Mouse (Mus musculus): Measurements from ENCODE around the gene Doc2b. TPM values are rescaled to one million over a fixed set of nuclear protein-coding genes. Genes with fewer than 3 reads are reported as not detected.
A peak's percentile ranks its signal among the peaks of the same experiment; 100 is the strongest.
"Not testable (repeated sequence)": the region's sequence is repeated elsewhere in the genome, so short reads cannot be mapped to it uniquely, and the experiment has no call there.

Doc2b gene
- total RNA-seq, 2 experiments from 2014 or later, result 14.7 to 25.3 TPM

- intact Hi-C loops (cut with DNase I), result no loop called here
- DNase-seq (ENCODE audit: low spot score in 2 of 2), result no peak
Observed at GRCm38 (mm10) chr11:75741615-75742014, 54.2 kb downstream of the Doc2b start.

DNA sequence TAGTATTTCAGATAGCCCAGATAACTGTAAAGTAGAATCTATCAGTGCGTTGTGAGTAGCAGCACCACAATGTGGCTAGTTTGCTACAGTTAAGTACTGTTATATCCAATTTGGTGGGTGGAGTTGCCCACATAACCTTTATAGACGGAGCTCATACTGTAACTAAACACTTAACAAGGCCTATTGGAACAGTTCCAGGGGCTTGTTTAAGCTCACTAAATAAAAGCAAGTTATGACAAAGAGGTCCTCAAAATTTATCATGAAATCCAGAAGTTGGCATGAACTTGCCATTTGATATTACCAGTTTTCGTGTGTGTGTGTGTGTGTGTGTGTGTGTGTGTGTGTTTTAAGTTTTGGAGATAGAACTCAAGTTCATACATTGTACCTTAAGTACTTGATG is 55.6 kb downstream of the Doc2b start:
- intact Hi-C loops (cut with DNase I), result no loop called here
- no peak for DNase-seq (ENCODE audit: low spot score in 2 of 2)

GRCm38 (mm10) chr11:75738477-75738821 is 57.4 kb downstream of the Doc2b start:
- no peak for DNase-seq (ENCODE audit: low spot score in 2 of 2)
- intact Hi-C loops (cut with DNase I), result no loop called here

DNA sequence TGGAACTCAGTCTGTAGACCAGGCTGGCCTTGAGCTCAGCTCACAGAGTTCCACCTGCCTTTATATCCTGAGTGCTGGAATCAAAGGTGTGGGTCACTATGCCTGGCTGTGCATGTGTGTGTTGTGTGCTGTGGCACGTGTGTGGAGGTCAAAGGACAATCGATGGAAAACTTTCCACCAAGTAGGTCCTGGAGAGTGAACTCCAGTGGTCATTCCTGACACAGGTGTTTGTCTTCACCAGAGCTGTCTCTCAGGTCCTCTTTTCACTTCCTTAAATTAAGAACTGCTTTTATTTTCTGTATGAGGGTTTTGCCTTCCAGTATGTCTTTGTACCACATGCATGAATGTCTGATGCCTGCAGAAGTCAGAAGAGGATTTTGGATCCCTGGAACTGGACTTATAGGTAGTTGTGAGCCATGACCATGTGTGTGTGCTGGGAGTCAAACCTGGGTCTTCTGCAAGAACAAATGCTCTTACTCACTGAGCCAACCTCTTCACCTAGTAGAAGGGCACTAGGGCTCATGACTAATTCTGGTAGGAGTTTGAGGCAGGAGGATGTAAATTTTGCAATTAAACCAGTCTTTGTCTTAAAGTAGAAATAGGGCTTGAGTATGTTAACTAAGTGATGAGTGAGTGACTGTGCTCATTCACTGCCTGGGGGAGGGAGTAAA is 57.9 kb downstream of the Doc2b start:
- no peak for DNase-seq (ENCODE audit: low spot score in 2 of 2)

GRCm38 (mm10) chr11:75736978-75737377 is 58.9 kb downstream of the Doc2b start:
- intact Hi-C loops (cut with DNase I), result no loop called here
- DNase-seq (ENCODE audit: low spot score in 2 of 2), result no peak

More for the DNA sequence above, 57.9 kb downstream of the Doc2b start:
- intact Hi-C loops (cut with DNase I), result no loop called here

DNA sequence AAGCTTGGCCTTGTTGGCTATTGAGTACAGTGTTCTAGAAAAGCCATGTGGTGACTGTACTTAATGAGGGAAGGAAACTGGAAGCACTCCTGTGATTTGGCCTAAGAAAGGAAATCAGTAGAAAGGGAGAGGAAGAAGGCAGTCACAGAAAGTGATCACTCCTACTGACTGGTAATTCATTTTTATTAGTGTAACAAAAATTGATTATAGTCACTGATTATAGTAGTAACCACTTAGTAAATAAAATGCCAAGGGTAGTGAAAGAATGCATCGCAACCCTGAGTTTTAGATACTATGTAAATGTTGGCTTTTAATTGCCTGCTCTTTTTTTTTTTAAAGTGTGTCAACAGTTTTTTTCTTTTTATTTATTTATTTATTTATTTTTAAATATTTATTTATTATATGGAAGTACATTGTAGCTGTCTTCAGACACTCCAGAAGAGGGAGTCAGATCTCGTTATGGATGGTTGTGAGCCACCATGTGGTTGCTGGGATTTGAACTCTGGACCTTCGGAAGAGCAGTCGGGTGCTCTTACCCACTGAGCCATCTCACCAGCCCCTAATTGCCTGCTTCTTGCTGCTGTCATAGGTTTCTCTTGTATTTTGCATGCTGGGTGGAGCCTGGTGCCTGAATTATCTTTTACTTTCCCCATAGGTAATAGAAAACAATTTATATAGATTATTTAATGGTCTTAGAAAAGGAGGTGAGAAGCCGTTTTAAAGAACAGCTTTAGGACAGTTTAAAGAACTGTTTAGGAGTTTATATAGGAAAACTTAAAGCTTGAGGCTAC is 60.2 kb downstream of the Doc2b start:
- intact Hi-C loops (cut with DNase I), result no loop called here
- DNase-seq (ENCODE audit: low spot score in 2 of 2), result no peak

- DNase-seq (ENCODE audit: low spot score in 2 of 2), result peak; percentile 86 to 87
- intact Hi-C loops (cut with DNase I), result loop anchor here (2.0 kb wide), 1 partner anchor 17 kb away; no protein-coding TSS in a partner anchor
Observed at GRCm38 (mm10) chr11:75733227-75733940, 62.5 kb downstream of the Doc2b start.

- intact Hi-C loops (cut with DNase I), result loop anchor here (2.0 kb wide), 1 partner anchor 18 kb away; no protein-coding TSS in a partner anchor
- DNase-seq (ENCODE audit: low spot score in 2 of 2), result peak; percentile 92 to 93
Observed at GRCm38 (mm10) chr11:75732434-75733226, 63.2 kb downstream of the Doc2b start, which contains the start of gene Ywhae. Ywhae (plus strand) TSS chr11:75732869.

DNA sequence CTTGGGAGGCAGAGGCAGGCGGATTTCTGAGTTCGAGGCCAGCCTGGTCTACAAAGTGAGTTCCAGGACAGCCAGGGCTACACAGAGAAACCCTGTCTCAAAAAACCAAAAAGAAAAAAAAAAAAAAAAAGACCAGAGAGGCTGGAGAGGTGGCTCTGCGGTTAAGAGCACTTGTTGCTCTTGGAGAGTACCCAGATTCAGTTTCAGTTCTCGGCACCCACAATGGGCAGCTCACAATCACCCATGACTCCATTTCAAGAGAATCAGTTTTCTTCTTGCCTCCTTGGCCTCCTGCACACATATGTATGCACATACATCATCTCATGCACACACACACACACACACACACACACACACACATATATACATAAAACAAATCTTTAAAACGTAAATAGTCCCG is 68.2 kb downstream of the Doc2b start:
- intact Hi-C loops (cut with DNase I); DNase-seq (ENCODE audit: low spot score in 2 of 2): not testable (repeated sequence)

- intact Hi-C loops (cut with DNase I), result no loop called here
- no peak for DNase-seq (ENCODE audit: low spot score in 2 of 2)
Observed at GRCm38 (mm10) chr11:75727168-75727567, 68.7 kb downstream of the Doc2b start.

GRCm38 (mm10) chr11:75722339-75722738 is 73.5 kb downstream of the Doc2b start:
- intact Hi-C loops (cut with DNase I), result no loop called here

More at GRCm38 (mm10) chr11:75722339-75722738, 73.5 kb downstream of the Doc2b start:
- DNase-seq (ENCODE audit: low spot score in 2 of 2), result no peak

Other genes starting within 250 kb of the Doc2b start
- gene Pitpna, start 208.0 kb downstream of the Doc2b start, total RNA-seq (2021), result 100 to 1,000 TPM; 315 to 349 TPM
- gene Inpp5k, start 165.1 kb downstream of the Doc2b start, total RNA-seq (2021), result 10 to 100 TPM; 39.1 to 43.1 TPM
- gene Myo1c, start 145.5 kb downstream of the Doc2b start, total RNA-seq (2021), result 10 to 100 TPM; 18.0 to 20.7 TPM
- 100 to 1,000 TPM; 130 to 133 TPM for gene Crk, start 116.8 kb downstream of the Doc2b start, total RNA-seq (2021)
- gene Ywhae, start 63.2 kb downstream of the Doc2b start, total RNA-seq (2021), result 100 to 1,000 TPM; 954 to 971 TPM
- gene Rph3al, start 142.4 kb upstream of the Doc2b start, total RNA-seq (2021), result 1 to 10 TPM; 2.0 to 4.3 TPM
- 1 to 10 TPM; 3.4 to 6.4 TPM for gene 1700016K19Rik, start 203.9 kb upstream of the Doc2b start, total RNA-seq (2021)
- gene Rflnb, start 231.7 kb upstream of the Doc2b start, total RNA-seq (2021), result 1 to 10 TPM; 8.1 to 9.2 TPM